Mouse (Mus musculus) right cerebral cortex, adult 18-20 months (tissue): ENCODE measurements at regions not wholly inside any gene's neighbourhood (a gene's known extent, or its start where the extent isn't known, plus 50 kb on each side); places are given as distances from the start of the nearest gene placed in this dataset.
"Not testable (repeated sequence)": the region's sequence is repeated elsewhere in the genome, so short reads cannot be mapped to it uniquely, and the experiment has no call there.

Experiments used
- DNase-seq: peaks from one replicate; pipeline ENCODE4 v3.0.0; 2022; ENCODE audit warnings: mixed read lengths

GRCm38 (mm10) chr2:100252006-100252405 lies 1372.5 kb upstream of the Rag2 start:
- DNase-seq = no peak

- no peak for DNase-seq
These were observed 1365.2 kb upstream of the Rag2 start for GRCm38 (mm10) chr2:100259136-100259853.

DNA sequence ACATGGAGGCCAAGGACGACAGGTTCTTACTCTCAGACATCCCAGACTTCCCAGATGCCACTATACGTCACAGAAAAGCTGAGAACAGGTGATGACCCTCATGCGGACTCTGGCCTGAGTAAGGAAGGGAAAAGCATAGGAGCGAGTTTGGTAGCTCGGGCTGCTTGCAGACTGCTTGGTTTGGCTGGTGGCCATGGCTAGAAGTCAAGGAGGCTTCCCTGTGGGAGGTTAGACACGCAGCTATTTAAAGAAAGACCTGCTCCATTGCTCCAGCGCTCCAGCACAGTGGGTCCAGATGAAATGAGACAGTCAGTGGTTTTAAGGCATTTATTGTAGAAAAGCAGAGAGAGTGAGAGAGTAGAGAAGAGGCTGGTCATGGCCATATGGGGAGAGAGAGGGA lies 1318.0 kb upstream of the Rag2 start:
- no peak for DNase-seq

DNA sequence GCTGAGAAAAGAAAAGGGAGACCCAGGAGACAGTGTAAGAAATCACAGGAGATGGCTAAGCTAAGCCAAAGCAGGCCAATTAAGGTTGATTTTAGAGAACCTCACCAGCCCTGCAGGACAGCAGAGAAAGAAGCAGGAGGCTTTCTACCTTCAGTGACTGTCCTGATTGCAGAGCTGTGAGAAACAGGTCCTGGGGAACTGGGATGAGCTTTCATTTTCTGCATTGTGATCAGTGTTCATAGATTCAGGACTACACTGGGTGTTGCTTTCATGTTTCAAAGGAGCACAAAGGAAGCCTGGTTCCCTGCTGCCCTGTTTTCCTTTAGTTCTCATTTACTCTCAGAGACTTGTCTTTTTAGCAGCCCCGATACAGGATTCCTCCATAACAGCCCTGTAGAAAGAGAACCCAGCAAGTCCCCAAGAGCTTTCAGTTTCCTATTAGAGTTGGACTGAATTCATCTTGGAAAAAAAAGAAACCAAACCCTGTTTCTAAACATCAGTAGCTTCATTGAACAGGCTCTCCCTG lies 1311.7 kb upstream of the Rag2 start:
- DNase-seq = no peak

DNA sequence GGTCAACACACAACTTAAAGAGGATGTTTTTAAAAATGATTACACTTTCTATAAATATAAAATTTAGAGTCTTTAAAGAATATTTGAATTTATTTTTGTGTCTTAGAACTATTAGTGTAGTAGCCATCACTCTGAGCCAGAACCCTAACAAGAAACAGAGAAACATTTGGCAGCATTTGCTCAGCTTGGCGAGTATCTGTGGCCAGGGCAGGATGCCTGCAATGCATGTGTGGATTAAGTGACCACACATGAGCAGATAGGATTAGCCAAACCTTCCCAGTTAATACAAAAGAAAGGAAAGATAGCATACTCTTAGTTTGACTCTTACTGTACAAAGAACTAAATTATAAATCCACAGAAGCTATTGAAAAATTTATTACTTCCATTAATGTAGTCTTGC lies 1304.1 kb upstream of the Rag2 start:
- no peak for DNase-seq

- DNase-seq = no peak
These were observed 1283.8 kb upstream of the Rag2 start for GRCm38 (mm10) chr2:100340713-100341112.

DNA sequence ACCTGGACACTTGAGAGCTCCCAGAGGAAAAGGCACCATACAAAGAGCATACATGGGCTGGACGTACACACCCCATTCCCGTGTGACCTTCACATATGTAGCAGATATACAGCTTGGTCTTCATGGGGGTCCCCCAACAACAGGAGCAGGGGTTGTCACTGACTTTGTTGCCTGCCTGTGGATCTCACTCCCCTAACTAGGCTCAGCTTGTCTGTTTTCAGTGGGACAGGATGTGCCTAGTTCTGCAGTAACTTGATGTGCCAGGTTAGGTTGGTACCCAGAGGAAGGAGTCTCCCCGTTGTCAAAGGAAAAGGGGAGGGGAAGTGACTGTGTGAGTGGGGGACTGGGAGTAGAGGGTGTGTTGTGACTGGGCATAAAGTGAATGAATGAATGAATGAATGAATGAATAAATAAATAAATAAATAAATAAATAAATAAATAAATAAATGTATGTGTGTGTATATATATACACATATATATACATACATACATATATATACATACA lies 1279.5 kb upstream of the Rag2 start:
- DNase-seq = no peak

DNA sequence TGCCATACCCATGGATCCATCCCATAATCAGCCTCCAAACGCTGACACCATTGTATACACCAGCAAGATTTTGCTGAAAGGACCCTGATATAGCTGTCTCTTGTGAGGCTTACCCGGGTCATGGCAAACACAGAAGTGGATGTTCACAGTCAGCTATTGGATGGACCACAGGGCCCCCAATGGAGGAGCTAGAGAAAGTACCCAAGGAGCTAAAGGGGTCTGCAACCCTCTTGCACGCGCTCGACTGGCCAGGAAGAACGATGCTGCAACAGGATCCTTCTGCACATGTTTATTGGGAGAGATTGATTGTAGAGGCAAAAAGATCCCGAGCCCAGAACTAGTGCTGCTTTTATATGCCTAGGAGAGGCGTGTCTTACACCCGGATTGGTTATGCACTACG lies 1258.9 kb upstream of the Rag2 start:
- DNase-seq = not testable (repeated sequence)

DNA sequence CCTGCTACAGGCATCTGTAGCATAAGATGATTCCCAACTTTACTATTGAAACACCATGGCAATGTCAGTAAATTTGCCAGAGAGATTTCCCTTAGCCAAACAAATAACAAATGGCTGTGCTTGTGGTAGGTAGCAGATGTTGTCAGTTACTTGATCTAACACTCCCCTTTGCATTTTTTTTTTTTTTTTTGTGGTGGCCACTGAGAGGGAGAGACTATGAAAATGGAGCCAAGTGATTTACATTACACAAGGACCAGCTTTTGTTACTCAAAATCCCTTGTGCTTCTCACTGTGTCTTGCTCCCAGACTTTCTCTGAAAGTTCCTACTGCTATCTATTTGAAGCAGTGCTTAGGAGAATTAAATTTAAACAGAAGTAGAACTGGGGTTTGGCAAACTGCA lies 1224.7 kb upstream of the Rag2 start:
- DNase-seq = no peak

DNA sequence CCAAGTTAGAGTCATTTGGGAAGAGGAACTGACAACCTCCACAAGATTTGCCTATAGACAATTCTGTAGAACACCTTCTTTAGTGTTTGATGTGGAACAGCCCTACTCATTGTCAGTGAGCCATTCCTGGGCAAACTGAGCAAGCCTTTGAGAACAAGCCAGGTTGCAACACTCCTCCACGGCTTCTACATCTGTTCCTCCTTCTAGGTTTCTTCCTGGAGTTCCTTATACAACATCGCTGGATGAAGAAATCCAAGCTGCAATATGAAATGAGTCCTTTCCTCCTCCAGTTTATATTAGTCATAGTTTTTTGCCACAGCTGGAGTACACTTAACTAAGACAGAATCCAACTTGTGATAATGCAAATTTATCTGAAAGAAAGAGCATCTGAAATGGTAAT lies 1197.9 kb upstream of the Rag2 start:
- DNase-seq = peak; percentile 15

GRCm38 (mm10) chr2:100434991-100435390 lies 1189.5 kb upstream of the Rag2 start:
- DNase-seq = no peak

- no peak for DNase-seq
These were observed 1178.7 kb upstream of the Rag2 start for GRCm38 (mm10) chr2:100445868-100446267.

GRCm38 (mm10) chr2:100446332-100446731 lies 1178.2 kb upstream of the Rag2 start:
- no peak for DNase-seq

GRCm38 (mm10) chr2:100459641-100460040 lies 1164.9 kb upstream of the Rag2 start:
- not testable (repeated sequence) for DNase-seq

GRCm38 (mm10) chr2:100486229-100486628 lies 1138.3 kb upstream of the Rag2 start:
- DNase-seq = not testable (repeated sequence)

- DNase-seq = not testable (repeated sequence)
These were observed 1119.4 kb upstream of the Rag2 start for GRCm38 (mm10) chr2:100505114-100505513.
